Mouse (Mus musculus) heart, postnatal 25 days (tissue): ENCODE results near the gene Rpe. TPM values are rescaled to one million over a fixed set of nuclear protein-coding genes. Genes with fewer than 3 reads are reported as not detected.

Experiments used
- DNase-seq: peaks from one replicate; pipeline ENCODE4 v3.0.0; 2022; ENCODE audit warnings: low spot score
- intact Hi-C: fragments of 180-260 bp; cut with DNase I; formaldehyde crosslinking; loops from one replicate; pipeline ENCODE4 v1.15.1; 2025
- total RNA-seq, 2 experiments: library from RNA; stranded (reverse); gene quantifications; 2 replicates each; pipeline ENCODE4 v1.2.3; 2021

Gene Rpe
- total RNA-seq, 2 experiments from 2014 or later = 12.2 to 13.8 TPM

DNA sequence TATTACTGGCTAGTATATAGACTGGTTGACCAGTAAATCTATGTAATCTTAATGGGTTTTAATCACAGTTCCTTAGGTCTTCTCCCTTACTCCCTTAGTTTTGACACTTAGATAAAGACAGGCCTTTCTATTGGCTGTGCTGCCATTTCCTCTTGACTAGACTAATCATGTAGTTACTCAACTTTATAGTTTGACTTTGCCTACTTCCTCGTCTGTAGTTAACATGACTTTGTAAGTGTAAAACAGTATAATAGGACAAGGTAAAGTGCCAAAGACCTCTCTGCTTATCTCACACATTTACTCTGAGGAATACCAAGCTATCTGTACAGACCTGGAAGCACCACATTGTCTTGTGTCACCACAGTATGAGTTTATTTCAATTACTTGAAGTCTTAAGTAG is 29.9 kb downstream of the Rpe start:
- no peak for DNase-seq
- intact Hi-C loops = no loop called here

- no peak for DNase-seq
- intact Hi-C loops = loop anchor here (5.0 kb wide), 1 partner anchor 44 kb away; no protein-coding TSS in a partner anchor
These were observed 68.1 kb downstream of the Rpe start for GRCm38 (mm10) chr1:66768764-66769163.

Other genes starting within 250 kb of the Rpe start
- gene Unc80, start 232.5 kb upstream of the Rpe start, total RNA-seq = under 1 TPM; 0.06 to 0.16 TPM
- gene Kansl1l, start 116.7 kb downstream of the Rpe start, total RNA-seq = 10 to 100 TPM; 21.7 to 22.9 TPM
- gene Acadl, start 162.4 kb downstream of the Rpe start, total RNA-seq = 1,000 to 10,000 TPM; 1,047 to 1,088 TPM
- 10 to 100 TPM; 39.6 to 40.7 TPM for gene Myl1, start 244.6 kb downstream of the Rpe start, total RNA-seq